Mouse (Mus musculus) embryonic stem cell, embryonic (primary cell): ENCODE data around the gene St7.

Experiments
- CTCF ChIA-PET, 4 experiments: fragments of 300-600 bp in 2 of 4; fragments of 350-600 bp in 2 of 4; sonication (Branson Sonifier 250); formaldehyde crosslinking; loops; one replicate each; lab custom pipeline; 2022; ENCODE audit warnings: inconsistent platforms in 2 of 4; lab: Charles Lee
- POLR2A ChIA-PET, 4 experiments: fragments of 300-600 bp in 2 of 4; fragments of 350-600 bp in 2 of 4; sonication (Branson Sonifier 250); formaldehyde crosslinking; loops; one replicate each; lab custom pipeline; 2022; ENCODE audit warnings: antibody characterized with exemption in 4 of 4, inconsistent platforms in 1 of 4; lab: Charles Lee

The St7 gene

DNA sequence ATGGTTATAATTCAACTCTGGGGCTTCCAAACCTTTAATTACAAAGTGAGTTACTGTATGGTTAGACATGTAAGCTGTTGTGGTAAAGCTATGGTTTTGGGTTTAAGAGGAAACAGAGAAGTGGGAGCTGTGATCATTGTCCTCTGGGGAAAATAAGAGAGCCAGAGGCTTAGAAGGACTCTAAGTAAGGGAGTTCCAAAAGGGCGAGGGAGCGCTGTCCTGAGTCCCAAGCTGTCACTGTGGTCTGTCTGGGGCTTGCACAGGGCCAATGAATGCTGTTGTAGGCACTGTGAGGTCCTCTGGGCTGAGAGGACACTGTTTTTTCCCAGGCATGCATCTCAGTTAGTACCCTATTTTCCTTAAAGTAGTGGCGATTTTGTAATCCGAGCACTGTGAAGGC, 49.5 kb downstream of the St7 start:
- ChIA-PET CTCF (no interaction called here), POLR2A (interaction anchor here in 1 of 4 experiments (0.6 to 1.0 kb wide), 2 partner anchors 16 to 55 kb away, joined by 4 read pairs; no protein-coding TSS in a partner anchor)

DNA sequence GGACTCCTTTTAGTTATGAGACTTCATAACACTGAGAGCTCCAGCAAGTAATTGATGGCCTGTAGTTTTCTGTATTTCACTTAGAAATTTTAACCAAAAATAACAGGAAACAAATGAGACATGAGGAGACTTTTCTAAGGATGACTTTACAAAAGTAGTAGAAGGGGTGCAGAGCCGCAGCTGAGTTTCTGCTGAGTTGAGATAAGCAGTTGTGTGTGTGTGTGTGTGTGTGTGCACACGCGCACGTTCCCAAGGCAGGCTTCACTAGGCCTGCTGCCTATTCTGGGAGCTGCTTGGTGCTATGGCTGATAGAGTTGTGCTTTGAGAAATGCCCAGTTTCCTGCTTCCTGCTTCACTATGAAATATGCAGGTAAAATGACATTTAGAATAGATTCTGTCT, 50.6 kb downstream of the St7 start:
- CTCF ChIA-PET: interaction anchor here in 1 of 4 experiments (0.8 kb wide), 1 partner anchor 15 kb away, joined by 4 read pairs; no protein-coding TSS in a partner anchor
- POLR2A ChIA-PET: interaction anchor here in 1 of 4 experiments (1.0 kb wide), 1 partner anchor 17 kb away, joined by 4 read pairs; no protein-coding TSS in a partner anchor

DNA sequence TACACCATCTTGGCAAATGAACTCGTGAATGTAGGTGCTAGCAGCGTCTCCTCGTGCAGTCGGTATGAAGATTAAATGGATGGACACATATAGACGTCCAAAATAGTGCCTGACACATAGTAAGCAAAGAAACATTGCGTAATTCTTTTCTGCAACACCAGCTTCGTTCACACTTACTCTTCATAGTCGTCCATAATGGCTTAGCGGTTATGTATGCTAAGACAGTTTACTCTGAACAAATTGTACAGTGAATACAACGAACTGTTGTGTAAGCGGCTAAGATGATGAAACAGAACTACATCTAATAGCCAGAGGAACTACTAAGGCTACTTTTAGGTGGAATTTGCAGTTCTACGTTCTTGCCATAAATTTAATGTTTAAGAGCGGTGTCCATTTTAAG, 55.0 kb downstream of the St7 start:
- ChIA-PET POLR2A (no interaction called here), CTCF (no interaction called here)

DNA sequence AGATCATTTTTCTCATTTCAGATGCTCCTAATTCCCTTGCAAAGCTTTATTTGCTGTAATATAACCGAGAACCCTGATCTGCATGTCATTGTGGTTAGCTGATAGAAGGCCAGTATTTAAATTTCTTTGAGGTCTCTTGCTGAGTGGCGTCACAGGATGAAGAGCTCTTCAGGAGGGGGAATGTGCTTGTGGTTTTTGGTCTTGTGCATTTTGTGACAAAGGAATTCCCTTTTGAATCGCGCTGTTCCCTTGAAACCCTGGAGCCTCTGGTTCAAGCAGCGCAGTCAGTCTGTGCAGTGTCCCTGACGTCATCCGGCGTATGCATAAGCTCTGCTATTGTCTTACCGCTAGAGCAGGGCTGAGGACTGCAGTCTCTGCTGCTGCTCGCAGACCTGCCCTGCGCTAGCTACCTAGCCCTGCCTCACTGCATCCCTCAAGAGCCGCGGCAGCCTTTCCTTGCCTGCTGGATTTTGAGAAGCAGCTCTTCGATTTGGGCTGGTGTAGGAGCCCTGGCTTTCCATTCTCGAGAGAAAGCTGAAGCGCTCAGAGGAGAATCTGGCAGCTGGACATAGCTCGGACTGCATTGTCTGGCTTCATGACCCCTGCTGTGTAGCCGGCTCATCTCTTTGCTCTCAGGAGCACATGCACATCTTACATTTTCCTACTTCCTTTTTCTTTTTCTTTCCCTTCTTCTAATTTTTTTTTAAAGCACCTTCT, 56.3 kb downstream of the St7 start:
- CTCF ChIA-PET: interaction anchor here in 2 of 4 experiments (0.6 to 1.2 kb wide), 6 partner anchors 14 to 74 kb away, joined by 3 to 4 read pairs (median 3); no protein-coding TSS in a partner anchor
- POLR2A ChIA-PET: interaction anchor here in 2 of 4 experiments (0.9 to 1.4 kb wide), 4 partner anchors 11 to 91 kb away, joined by 3 to 4 read pairs (median 4); no protein-coding TSS in a partner anchor

DNA sequence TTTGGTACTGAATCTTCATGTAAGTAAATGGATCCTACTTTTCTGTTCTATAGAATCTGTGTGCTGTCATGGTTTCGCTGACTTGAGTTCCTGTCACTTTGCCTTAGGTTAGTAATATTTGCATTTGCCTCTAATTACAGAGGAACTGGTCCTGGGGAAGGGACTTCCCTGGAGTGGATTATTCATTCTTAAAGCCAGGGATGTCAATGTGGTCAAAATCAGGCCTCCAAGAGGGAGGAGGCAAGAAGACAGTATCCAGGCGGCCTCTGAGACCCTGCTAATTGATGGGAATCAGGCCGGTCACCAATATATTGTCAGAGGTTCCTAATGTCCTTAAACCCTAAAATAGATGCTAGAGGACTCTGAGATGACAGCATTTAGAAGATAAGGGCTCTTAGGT, 56.9 kb downstream of the St7 start:
- ChIA-PET CTCF (interaction anchor here in 1 of 4 experiments (0.6 to 1.2 kb wide), 4 partner anchors 13 to 53 kb away, joined by 3 to 4 read pairs (median 3); no protein-coding TSS in a partner anchor), POLR2A (interaction anchor here in 2 of 4 experiments (1.0 to 1.4 kb wide), 3 partner anchors 10 to 91 kb away, joined by 3 to 4 read pairs (median 4); no protein-coding TSS in a partner anchor)

DNA sequence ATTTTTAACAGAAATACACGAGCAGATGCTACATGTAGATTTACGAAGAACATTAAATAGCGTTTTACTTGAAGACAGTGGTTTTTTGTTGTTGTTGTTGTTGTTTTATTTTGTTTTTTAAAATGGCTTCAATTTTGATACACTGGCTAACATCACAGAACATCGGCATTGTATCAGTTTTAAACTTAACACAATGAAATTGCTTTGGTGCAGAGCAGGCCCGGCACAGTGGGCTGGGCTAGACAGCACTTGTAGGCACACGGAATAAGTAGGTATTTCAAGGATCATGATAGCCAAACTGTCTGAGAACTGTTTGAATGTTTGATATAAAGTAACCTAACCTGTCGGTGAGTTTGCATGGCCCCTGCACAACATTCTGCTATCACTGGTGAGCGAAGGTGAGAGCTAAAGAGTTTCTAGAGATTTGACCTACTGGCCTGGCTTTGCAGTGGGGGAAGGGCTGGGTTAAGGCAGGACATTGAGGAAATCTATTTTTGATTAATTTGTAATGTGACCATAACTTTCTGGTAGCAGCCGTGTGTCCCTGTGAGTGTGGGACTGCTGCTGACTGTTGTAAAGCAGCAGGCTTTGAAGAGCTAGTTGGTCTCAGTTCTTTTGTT, 57.4 kb downstream of the St7 start:
- POLR2A ChIA-PET: no interaction called here

DNA sequence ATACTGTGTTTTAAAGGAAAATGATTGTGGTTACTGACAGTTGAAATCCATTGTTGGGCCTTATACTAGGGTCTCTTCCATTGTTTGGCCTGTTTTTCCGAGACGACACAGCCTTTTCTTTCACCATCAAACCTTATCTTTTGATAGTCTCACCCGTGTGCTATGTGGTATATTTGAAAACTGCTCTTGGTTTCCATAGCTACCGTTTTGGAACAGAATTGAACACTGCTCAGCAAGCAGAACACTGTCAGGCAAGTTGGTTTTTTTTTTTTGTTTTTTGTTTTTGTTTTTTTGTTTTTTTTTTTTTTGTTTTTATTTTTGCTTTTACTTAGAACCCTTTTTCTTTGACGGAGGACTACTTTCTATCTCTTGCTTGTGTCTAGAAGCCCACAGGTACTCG, 58.2 kb downstream of the St7 start:
- ChIA-PET CTCF (no interaction called here), POLR2A (interaction anchor here in 1 of 4 experiments (0.7 kb wide), 1 partner anchor 20 kb away, joined by 4 read pairs; no protein-coding TSS in a partner anchor)

More for the DNA sequence above, 57.4 kb downstream of the St7 start:
- CTCF ChIA-PET: interaction anchor here in 1 of 4 experiments (1.2 kb wide), 1 partner anchor 25 kb away, joined by 3 read pairs; no protein-coding TSS in a partner anchor

DNA sequence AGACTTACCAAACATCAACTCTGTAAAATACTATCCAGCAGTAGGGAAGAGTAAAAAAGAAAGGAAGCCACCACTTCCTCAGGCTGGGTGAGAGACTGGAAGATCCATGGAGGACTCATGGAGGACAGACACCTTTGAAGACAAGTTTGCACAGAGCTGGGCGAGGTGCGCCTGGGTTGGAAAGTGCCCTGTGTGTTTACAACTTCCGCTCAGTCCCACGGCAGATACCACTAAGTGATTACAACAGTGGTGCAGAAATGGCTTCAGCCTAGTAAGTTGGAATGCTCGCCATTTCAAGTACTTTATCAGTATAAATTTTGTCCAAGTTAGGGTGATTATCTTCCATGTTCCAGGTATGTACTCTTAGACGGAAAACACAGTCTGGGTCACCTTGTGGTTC, 63.2 kb downstream of the St7 start:
- CTCF ChIA-PET: no interaction called here
- POLR2A ChIA-PET: no interaction called here

DNA sequence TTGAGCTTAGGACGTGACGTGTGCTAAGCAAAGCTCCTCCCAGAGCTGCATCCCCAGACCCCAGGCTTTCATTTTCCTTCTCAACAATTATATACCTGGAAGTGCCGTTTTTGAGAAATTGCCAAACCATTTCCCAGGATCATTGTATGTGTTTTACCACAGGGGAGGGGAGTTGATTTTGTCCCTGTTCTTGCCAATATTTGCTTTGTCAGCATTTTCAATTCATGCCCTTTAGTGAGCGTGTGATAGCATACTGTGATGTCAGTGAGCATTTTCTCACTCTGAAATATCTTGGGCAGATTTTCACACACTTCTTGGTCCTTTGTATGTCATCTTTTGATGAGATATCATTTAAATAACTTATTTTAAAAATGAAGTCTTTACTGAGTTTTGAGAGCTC, 65.8 kb downstream of the St7 start:
- CTCF ChIA-PET: no interaction called here
- POLR2A ChIA-PET: no interaction called here

DNA sequence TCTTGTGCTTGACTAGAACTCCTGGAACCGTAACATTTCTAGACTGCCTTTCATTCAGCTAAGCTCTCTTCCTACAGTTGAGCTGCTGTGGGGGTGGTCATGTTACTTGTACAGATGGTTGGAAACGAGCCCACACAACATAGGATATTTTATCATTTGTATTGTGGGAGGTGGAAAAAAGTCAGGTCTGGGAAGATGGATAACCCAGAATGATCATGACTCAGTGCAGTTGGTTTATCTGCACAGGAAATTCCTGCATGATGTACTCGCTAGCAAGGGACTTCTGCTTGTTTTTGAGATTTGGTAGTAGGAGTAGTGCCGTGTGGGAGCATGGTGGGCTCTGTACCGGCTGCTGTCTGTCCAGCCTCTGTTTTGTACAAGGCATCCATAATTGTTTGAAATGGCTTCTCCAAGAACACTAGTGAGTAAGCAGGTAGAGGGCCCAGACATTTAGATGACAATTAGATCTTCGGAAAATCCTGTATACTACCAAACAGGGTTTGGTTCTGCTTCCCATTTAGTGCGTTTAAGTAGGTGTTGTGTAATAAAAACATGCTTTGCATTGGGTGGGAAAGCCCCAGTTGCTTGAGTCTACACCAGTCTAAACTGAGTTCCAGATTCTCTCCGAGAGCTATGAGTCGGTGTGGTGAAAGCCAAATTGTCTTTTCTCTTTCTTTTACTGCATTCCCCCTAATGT, 71.4 kb downstream of the St7 start:
- POLR2A ChIA-PET: interaction anchor here in 2 of 4 experiments (0.7 kb wide), 2 partner anchors 26 to 141 kb away, joined by 4 read pairs; no protein-coding TSS in a partner anchor
- CTCF ChIA-PET: interaction anchor here in 1 of 4 experiments (1.1 kb wide), 1 partner anchor 10 kb away, joined by 3 read pairs; no protein-coding TSS in a partner anchor

DNA sequence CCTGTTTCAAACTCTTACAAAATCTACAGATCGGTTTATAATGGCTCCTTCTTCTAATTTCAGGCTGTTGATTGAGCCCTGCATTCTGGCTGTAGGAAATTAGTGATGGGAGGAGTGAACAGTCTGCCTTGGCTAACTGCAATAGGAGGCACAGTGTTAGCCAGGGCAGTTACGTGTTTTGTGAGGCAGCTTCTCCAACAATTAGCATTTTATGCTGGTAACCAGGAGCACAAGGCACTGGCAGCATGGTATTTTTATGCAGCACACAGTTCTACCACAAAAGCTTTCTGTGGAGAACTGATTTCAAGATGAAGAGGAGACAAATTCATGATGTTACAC, 71.9 kb downstream of the St7 start:
- ChIA-PET POLR2A (no interaction called here), CTCF (no interaction called here)

DNA sequence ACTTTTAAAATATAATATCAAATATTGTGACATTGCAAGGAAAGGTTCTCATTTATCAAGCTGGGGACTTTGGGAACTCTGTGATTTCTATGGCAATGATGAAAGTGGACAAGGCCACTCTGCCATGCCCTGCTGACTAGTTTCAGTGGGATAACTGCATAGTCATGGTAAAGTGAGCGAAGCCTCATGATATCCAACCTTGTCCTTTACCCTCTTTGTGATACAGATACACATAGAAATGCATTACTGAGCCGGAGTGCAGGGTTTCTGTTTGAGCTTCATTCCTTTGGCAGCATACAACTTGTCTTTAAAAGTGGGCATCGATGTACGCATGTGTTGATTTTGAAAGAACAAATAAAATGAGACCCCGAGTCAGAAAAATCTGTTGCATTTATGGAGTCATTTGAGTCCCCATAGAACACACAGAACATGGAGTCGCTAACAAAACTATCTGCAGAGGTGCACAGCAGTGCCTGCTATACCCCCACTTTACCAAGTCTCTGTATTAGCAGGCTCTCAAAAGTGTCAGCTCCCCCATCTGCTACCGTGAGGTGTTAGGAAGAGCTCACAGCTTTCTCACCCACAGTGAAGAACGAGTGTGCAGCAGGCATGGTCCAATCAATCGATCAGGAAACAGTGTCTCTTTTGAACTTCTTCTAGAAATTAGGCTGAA, 77.4 kb downstream of the St7 start:
- CTCF ChIA-PET: no interaction called here
- POLR2A ChIA-PET: interaction anchor here in 1 of 4 experiments (0.5 kb wide), 1 partner anchor 80 kb away, joined by 4 read pairs; no protein-coding TSS in a partner anchor

DNA sequence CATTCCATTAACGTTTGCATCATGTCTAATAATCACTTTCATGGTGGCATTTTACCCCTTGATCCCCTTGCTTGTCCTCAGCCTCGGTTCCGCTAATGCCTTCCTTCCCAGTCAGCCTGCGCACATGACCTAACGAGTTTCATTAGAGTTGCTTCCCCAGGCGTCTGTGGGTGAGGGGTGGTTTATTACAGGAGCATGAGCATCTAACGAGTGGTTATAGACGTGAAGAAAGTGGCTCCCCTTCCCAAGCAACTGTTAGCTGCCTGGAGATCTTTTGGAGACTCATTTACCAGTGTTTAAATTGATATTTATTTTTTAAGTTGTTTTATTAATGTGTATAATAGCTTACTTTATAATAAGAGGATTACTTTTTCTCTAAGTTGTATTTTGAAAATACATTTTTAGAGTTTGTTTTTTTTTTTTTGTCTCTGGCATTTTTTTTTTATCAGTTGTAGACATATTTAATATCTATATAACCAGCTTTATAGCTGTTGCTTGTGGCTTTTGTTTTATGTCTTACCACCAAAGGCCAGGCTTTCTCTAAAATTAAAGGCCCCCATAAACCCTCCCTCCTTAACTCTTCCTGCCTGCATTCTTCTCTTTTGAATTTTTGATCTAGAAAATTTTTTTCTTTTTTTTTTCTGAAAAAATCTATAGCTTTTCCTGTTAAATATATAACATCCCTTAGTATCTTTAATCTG, 78.1 kb downstream of the St7 start:
- CTCF ChIA-PET: no interaction called here
- POLR2A ChIA-PET: interaction anchor here in 1 of 4 experiments (0.6 kb wide), 1 partner anchor 20 kb away, joined by 4 read pairs; no protein-coding TSS in a partner anchor

DNA sequence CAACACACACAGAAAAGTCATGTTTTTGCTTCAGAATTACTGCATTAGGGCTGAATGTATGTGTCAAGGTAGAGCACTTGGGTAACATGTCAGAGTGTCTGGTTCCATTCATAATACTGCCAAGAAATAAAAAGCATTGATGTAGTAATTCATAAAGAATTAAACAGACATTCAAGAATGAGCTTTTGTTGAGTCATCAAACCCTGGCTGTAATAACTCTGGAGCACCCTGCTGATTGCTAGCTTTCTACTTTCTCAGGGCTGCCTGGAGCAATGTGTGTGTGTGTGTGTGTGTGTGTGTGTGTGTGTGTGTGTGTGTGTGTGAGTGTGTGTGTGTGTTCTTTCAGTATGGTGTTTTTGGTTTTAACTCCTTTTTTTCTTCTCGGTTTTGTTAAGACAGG, 78.7 kb downstream of the St7 start:
- ChIA-PET POLR2A (interaction anchor here in 2 of 4 experiments (0.6 to 0.9 kb wide), 2 partner anchors 10 to 21 kb away, joined by 3 to 4 read pairs; no protein-coding TSS in a partner anchor), CTCF (no interaction called here)

DNA sequence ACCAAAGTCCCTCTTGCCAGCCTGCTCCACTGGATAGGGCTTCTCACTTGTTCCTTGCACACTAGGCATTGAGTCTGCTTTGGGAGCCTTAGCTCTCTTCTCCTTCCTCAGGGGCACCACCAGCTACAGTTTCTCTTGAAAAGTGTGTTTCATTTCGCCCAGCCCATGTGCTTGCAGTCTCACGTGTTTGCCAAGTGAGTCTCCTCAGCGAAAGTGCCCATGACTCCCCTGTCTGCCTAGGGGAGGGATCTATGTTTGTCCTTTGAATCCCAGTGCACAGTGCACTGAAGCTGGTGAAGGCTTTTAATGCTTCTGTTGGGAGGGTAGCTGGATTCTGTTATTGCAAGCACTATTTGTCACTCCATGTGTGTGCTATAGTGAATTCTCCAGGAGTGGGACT, 79.8 kb downstream of the St7 start:
- ChIA-PET POLR2A (no interaction called here), CTCF (no interaction called here)

DNA sequence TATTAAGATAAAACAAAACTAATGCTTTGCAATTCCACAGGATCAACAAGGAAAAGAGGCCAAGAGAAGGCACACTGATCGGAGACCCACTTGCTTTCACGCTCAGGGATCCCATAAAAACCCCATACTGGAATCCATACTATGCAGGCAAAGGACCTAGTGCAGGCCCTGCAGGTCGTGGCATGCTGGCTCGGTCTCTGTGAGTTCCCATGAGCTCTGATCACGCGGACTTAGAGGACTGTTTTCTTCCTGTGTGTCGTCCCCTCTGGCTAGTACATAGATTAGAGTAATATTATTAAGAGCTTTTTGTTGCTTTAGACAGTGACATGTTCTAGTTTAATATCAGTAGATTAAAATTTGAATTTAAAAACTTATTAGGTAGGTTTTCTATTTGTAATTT, 83.3 kb downstream of the St7 start:
- CTCF ChIA-PET: no interaction called here
- POLR2A ChIA-PET: no interaction called here

DNA sequence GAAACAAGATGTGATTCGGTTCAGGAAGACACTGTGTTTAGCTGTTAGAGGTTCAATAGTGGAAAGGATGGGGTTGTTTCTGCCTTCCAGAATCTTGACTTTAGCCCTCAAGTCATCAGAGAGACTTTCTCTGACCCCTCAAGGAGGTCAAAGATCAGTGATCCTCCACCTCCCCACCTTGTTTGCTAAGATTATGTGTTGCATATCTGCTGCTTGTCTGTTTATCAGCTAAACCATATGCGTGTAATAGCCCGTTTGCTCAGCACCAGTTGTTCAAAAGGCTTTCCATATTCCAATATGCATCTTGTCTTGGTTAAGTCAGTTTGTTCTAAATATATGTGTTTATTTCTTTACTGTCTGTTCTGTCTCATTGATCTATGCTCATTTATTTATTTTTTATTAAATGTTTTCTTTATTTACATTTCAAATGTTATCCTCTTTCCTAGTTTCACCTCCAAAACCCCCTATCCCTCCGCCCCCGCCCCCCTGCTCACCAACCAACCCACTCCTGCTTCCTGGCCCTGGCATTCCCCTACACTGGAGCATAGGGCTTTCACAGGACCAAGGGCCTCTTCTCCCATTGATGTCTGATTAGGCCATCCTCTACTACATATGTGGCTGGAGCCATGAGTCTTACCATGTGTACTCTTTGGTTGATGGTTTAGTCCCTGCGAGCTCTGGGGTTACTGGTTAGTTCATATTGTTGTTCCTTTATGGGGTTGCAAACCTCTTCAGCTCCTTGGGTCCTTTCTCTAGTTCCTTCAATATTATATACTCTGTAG, 84.5 kb downstream of the St7 start:
- ChIA-PET POLR2A (no interaction called here), CTCF (no interaction called here)
